Mouse (Mus musculus): ENCODE data around the gene Gngt2.

Gene Gngt2

DNA sequence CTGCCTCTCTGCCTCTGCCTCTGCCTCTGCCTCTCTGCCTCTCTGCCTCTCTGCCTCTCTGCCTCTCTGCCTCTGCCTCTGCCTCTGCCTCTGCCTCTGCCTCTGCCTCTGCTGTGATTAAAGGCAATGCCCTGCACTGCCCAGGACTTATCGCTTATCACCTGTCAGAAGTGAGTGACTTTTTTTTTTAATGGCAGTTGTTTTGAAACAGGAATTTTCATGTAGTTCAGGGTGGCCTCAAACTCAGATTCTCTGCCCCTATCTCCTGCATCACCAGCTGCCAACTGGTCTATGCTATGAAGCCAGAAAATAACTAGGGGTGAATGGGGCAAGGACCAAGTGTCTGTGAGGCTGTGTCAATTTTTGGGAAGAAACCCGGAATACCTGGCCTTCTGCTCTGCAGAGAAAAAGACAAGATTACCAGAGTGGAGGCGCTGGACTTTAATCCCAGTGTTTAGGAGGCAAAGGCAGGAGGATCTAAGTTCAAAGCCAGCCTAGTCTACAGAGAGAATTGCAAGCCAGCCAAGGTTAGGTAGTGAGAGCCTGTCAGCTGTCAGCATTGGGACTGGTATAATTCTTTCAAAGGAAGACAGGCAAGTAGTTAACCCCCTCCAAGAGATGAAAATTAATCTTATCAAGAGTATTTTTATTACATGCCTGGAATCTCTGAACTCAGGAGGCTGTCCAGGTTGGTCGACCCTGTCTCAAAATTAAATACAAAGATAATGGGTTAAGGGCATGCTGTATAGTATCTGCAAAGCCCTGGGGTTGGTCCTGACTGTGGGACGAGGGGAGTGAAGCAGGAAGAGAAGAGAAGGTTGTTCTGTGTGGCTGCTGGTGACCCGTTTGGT lies 10.5 kb upstream of the Gngt2 start:
- no peak for DNase-seq (ENCODE audit: low spot score in 2 of 2)

DNA sequence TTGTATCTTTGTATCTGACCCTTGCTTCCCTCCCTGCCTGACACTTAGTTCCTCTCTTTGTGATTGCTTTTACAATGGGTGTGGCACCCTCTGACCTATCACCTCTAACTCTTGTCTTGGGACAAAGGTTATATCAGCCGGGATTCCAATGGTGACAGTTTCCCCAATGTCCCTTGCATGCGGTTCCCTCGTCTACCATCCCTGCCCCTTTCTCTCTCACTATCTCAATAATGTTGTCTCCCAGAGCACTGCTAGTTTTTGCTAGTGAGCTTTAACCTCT lies 9.9 kb upstream of the Gngt2 start:
- no peak for DNase-seq (ENCODE audit: low spot score in 2 of 2)

DNA sequence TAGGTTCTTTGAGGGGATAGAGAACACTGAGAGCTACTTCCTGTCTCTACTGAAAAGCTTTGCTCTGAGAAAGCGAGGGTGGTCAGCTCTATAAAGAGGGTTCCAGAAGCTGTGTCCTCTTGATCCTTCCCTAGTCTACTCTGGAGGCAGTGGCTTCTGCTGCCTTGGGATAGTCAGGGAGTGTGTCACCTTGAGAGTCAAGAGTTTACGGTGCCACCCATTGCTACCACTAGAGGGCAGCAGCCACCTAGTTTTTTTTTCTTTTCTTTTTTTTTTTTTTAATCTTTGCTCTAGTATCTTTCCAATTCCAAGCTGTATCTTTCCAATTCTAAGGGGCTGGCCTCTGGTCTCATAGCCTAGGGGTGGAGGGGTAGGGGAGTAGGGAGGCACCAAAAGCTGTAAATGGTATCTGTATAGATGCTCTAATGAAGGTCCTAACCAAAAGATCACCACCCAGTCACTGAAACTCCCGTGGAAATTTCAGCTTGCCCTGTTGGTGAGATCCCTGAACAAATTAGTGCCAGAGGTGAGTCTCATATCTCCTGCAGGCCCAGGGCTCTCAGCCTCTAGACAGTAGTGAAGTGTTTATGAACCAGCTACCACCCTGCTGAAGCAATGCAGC lies 9.4 kb upstream of the Gngt2 start:
- peak; percentile 61 to 68 for DNase-seq (ENCODE audit: low spot score in 2 of 2)

DNA sequence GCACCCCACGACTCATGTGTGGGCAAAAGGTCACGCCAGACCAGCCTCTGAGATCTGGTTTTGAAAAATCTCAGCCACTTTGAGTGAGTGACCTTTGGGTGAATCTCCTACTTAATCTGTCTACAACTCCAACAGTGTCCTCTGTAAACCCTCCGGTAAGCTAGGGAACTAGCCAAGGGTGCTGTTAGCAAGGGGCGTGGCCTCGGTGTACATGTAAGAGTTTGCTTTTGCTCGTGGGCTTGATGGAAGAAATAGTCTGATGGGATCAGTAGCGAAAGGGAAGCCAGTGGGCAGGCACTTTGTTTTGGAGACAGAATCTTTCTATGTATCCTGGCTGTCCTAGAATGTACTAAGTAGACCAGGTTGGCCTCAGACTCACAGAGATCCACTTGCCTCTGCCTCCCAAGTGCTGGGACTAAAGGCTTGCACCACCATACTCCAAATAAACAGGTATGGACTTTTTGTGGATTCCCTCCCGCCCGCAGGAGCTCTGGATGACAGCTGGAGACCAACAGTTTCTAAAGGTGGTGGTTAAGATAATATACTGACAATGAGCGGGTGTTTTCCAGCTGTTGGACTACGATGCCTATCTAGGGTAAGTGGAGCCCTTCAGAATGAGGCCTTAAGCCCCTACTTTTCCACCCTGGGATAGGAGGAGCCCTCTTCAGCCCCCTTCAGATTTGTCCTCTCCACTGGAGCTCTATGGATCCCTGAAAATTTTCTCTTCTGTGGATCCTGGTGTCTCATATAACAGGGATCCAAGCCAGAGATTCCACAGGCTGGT lies 8.6 kb upstream of the Gngt2 start:
- no peak for DNase-seq (ENCODE audit: low spot score in 2 of 2)

DNA sequence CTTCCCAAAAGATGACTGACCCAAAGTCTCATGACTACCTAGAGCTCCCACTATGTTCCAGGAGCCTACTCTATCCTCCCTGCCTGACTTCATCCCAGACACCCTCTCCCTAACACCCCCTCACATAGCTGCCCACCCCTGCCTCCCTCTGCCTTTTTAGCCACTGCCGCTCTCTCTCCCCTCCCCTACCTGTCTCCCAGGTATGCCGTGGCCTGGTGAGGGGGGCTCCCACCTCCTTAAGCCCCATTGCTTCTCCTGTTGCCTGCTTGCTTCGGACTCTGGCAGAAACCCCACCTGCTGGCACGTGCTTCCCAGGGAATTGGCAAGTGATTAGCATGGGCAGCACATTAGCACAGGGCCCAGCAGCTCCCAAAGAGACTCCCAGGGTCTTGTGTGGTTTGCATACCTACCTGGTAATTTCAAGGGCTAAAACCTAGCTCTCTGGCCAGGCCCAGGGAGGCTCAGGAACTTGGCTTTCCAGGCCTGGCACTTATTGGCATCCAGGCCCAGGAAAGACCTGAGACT lies 7.4 kb upstream of the Gngt2 start:
- DNase-seq (ENCODE audit: low spot score in 2 of 2): no peak

DNA sequence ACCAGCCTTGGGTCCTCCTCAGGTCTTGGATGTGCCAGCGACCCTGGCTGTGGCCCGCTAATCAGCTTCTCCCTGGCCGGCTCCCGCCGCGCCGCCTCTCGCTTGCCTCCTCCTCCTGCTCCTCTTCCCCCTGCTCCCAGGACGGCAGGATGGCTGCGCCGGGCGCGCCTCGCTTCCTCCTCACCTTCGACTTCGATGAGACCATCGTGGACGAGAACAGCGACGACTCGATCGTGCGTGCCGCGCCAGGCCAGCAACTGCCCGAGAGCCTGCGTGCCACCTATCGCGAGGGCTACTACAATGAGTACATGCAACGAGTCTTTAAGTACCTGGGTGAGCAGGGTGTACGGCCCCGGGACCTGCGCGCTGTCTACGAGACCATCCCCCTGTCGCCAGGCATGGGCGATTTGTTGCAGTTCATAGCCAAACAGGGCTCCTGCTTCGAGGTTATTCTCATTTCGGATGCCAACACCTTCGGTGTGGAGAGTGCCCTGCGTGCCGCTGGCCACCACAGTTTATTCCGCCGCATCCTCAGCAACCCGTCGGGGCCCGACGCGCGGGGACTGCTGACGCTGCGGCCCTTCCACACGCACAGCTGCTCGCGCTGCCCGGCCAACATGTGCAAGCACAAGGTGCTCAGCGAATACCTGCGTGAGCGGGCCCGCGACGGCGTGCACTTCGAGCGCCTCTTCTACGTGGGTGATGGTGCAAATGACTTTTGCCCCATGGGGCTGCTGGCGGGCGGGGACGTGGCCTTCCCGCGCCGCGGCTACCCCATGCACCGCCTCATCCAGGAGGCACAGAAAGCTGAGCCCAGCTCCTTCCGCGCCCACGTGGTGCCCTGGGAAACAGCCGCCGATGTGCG lies 6.4 kb upstream of the Gngt2 start:
- no peak for DNase-seq (ENCODE audit: low spot score in 2 of 2)

DNA sequence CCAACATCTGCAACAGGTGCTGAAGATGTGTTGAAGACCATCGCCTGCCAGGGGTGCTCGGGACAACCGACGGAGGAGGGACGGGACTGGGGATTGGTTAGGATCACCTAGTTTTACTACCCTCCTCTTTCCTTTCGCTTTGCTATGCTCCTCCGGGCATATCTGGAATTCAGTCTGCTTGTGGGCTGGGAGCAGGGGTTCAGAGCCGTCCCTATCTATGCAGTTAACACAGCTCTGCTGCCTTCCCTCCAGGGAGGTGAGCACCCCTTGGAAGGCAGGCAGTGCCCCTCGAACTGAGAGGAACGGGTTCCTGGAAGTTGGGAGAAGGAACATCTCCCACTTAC lies 5.8 kb upstream of the Gngt2 start:
- DNase-seq (ENCODE audit: low spot score in 2 of 2): no peak

DNA sequence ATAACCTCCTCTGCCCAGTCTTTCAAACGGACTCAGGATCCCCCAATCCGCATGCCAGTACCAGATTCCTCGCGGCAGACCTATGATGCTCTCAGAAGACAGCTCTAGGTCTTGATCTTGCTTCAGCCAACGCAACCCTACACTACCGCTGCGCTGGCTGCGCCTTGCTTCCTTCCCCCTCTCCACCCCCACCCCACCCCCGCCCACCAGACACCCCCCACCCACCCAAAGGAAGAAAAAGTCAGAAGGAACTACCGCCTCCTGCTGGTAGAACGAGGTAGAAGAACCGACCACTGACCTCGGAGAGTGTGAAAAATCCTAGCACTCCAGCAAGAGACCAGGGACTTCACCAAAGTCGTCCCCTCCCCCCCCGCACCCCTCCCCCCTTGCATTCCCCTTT lies 5.4 kb upstream of the Gngt2 start:
- no peak for DNase-seq (ENCODE audit: low spot score in 2 of 2)

DNA sequence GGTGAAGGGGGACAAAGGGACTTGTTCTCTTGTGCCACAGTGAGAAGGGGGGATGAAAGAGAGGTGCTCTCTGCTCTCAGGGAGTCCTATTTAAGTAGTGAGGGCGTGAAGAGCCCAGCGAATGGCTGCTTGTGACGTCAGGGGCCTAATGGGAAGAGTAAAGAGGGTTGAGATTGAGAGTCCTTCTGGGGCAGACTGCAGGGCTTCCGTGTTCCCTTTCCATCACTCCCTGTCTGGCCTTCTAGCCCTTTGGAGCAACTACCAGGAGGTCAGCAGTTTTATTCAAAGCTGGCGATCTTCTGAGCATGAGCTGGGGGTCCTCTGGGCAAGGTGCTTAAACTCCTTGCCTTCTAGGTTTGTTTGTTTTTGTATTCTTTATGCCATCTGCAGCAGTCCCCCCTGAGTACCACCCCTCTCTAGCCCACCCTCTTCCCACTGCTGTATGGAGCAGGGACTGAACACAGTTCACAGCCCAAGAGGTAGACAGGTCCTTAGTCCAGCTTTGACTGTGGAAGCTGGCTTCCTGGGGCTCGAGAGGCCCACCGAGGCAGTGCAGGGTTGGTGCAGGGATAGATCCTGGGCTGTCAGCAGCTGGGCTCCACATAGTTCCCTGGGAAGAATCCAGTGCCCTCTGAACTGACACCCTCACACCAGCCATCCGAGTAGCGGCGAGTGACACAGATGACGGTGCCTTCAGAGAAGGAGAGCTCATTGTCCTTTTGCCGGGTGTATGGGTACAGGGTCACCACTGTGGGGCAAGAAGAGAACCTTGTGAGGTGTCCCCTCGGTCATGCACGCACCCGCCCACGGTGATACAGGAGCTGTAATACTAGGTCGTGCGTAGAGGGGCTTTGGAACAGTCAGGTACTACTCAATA lies 4.6 kb upstream of the Gngt2 start:
- DNase-seq (ENCODE audit: low spot score in 2 of 2): no peak

DNA sequence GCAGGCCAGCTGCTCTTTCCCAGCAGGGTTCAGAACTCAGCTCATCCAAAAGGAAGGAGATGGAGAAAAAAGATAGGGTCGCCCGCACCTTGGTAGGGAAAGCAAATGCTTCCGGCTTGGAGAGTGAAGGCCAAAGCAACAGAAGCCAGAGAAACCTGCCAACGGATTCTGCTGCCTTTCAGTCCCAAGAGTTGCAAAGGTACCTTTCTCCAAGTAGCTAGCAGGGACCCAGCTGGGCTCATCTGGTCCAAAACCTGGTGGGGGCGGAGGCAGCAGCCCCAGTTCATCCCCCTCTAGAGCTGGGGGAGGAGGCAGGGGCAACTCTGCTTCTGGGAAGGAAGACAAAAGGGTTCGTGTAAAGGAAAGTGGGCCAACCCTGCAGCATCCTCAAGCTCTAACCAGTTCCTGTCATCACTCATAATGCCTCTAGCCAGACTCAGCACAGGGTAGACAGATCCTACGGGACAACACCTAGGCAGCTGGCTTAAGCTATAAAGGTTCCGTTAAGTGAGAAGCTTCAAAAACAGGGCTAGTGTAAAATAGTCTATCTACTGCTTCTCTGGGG lies 3.9 kb upstream of the Gngt2 start:
- DNase-seq (ENCODE audit: low spot score in 2 of 2): no peak

DNA sequence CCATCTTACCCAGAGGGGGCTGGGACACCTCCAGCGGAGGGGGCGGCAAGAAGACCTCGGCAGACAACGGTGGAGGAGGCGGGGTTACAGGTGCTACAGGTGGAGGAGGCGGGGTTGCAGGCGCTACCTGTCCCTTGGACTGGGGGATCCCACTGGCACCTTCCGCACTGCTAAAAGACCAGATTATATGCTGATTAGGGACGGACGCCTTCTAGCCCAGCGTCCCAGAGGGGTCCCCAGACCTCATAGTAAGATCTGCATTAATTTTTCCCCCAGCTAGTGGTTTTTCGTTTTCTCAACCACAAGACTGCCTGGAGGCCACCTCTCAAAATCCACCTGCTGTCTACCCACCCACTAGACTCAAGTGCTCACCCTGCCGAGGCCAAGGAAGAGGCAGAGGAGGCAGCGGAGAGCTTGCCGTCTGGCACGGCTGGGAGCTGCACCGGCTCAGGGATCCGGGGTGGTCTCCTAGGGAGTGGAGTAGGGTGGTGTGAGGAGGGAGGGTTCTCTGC lies 3.3 kb upstream of the Gngt2 start:
- DNase-seq (ENCODE audit: low spot score in 2 of 2): no peak

DNA sequence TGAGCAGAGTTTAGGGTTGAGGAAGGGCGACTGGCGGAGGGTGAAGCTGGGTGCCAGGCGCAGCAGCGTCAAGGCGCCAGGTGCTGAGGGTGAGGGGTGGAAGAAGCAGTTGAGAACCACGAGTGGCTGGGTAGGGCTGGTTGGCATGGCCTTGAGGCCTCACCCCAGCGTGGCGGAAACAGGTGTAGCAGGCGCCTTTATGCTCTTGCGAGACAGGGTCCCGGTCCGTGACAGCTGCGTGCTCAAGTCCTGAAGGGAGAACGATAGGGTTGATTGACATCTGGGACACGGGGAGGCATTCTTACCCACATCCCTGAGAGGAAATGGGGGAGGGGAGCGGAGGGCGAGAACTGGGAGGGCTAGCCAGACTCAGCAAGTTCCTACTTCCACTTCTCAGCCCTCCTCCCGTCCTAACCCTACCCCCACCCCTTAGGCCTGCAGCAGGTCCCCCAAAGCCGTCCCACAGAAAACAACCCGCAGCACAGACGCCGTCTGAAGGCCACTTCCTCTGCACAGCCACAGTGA lies 2.8 kb upstream of the Gngt2 start:
- DNase-seq (ENCODE audit: low spot score in 2 of 2): no peak

DNA sequence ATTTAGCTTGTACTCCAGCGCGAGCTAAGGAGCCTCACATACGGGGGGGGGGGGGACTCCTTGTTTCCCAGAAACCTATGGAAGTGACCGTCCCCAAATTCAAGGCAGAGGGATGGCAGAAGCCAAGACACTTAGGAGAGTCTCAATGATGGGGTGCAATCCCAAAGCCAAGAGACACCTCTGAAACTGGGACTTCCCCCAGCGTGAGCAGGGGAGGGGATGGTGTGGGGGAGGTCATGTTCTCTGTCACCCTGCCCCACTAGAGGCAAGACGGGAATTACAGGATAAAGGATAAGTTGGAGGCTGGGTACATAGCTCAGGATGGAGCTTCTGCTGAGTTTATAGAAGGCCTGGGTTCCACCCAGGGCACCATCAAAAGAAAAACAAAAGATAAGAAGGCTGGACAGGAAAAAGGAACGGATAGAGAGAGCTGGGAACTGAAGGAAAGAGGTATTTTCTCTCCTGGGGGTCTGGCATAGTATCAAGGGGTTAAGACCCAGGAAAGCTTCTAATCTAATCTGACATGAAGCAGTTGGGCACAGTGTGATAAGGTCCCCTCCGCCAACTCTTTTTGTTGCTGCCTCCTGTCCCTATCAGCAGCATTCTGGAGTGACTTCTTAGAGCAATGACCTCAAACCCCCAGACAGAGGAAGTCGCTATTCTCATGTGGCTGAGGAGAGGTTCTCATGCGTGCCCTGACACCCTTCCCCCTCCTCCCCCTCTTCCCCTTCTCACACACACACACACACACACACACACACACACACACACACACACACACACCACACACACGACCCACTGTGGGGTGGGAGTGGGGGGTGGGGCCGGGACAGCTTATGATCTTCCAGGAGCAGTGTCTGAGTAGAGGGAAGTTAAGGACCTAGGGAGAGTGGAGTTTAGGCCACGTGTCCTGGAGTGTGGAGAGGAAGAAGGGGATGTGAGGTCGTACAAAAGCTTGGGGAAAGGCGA lies 2.0 kb upstream of the Gngt2 start:
- no peak for DNase-seq (ENCODE audit: low spot score in 2 of 2)

DNA sequence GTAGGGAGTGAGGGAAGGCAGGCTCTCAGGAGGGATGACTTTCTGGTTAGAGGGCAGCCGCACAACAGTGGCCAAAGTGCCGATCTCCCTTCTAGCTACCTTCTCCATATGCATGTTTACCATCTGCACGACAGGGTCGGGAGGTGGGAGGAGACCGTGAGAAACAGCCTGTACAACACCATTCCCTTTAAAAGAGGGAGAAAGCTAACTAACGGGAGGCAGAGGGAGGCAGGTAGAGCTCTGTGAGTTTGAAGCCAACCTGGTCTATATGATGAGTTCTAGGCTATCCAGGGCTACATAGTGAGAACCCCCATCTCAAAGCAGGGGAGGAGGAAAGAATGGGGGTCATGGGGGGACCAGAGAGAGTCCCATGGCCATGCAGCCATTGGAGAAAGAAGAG lies 1.2 kb upstream of the Gngt2 start:
- no peak for DNase-seq (ENCODE audit: low spot score in 2 of 2)

DNA sequence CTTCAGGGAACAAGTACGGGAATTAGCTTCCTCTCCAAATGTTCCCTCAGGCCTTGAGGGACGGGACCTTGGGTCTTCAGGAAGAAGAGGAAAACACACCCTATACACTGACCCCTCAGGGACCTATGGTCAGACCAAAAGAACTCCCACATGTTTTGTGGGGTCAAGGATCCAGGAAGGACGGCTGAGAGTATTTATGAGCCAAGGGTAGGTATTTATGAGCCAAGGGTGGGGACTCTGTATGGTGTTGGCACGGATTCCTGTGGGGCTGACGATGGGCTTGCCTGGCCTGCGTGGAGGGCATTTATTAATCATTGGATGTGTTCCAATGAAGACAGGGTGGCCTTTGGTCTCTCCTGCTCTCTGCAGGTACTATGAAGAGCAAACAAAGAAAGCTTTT lies 583 bp upstream of the Gngt2 start:
- DNase-seq (ENCODE audit: low spot score in 2 of 2): no peak

DNA sequence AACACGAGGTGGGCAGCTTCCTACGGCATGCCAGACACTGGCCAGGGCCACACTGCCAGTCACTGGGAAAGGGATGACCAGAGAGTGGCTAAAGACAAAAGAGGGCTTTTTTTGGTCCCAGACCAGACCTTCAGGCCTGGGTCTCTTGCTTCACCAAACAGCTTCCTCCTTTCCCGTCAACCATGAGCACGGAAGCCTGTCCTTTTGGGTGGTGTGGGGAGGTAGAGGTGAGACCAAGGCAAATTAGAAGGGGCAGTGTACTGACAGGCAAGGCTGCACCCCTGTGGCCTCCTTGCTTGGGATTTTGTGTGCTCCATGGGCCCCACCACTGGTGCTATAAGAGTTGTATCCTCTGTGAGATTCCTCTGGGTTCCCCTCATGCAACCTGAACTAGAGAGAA lies 1.6 kb downstream of the Gngt2 start:
- DNase-seq (ENCODE audit: low spot score in 2 of 2): no peak

DNA sequence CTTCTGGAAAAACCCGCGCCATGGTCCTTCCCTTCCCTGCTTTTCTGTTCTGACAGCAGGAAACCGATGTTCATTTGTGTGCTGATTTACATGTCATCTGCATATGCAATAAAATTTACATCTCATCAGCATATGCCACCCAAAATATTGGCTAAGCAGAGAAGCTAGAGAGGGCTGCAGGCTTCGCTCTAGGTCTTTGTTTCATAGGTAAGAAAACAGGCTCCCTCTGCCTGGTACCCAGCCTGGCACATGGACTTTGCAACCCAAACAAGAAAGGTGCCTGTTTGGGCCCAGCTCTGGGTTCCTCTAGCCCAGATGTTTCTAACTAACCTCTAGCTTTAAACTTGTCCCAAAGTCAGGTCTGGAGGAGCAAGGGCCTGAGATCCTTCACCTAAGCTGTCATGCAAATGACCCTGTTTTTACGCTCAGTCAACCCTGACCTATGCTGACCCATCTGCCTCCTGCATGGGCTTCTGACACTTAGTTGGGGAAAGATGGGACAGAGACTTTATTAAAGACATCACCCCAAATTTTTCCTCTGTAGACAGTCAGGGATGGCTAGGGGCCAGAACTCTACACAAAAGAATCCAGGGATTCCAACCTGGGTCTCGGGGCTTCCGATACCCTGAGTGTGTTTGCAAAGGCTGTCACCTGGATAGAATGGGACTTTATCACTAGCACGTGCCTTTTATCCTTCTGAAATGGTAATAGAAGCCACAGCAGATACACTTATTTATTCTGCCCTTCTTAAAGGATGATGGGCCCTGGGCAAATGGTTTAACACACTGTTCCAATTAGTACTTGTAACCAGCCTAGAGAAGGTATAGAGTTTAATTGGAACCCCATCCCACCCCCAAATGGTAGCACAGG lies 2.2 kb downstream of the Gngt2 start:
- DNase-seq (ENCODE audit: low spot score in 2 of 2): no peak
